Mouse (Mus musculus) forebrain, embryonic 14.5 days (tissue): ENCODE results near the gene Slc6a19. TPM values are rescaled to one million over a fixed set of nuclear protein-coding genes. Genes with fewer than 3 reads are reported as not detected.
A peak's percentile ranks its signal among the peaks of the same experiment; 100 is the strongest.

Source experiments
- ATAC-seq: fragments of 200-750 bp; cut with Nextera tagmentation; 2 replicates; pipeline ENCODE4 v1.8.0; 2017; ENCODE audit warnings: mild to moderate bottlenecking, moderate library complexity
- DNase-seq: peaks from one replicate; pipeline ENCODE4 v3.0.0-alpha.2; 2015; ENCODE audit warnings: low spot score
- H3K27ac ChIP-seq: fragments of 300-500 bp; sonication (generic); 2 replicates; pipeline ENCODE4 v1.5.1; 2014; ENCODE audit warnings: low read depth, mild to moderate bottlenecking, control low read depth, low read length, moderate library complexity
- H3K27me3 ChIP-seq: fragments of 300-500 bp; sonication (generic); replicated peaks from 2 replicates; pipeline ENCODE4 v1.6.1; 2014; ENCODE audit warnings: low read length, control low read depth, mixed read lengths; ENCODE audit not compliant: control insufficient read depth, insufficient read depth
- H3K36me3 ChIP-seq: fragments of 300-500 bp; sonication (generic); 2 replicates; pipeline ENCODE4 v1.6.1; 2014; ENCODE audit warnings: low read length, control low read depth; ENCODE audit not compliant: control insufficient read depth, insufficient read depth
- H3K4me1 ChIP-seq: fragments of 300-500 bp; sonication (generic); 2 replicates; pipeline ENCODE4 v1.6.1; 2014; ENCODE audit warnings: antibody characterized with exemption, low read length, control low read depth; ENCODE audit not compliant: control insufficient read depth, insufficient read depth
- H3K4me2 ChIP-seq: fragments of 300-500 bp; sonication (generic); 2 replicates; pipeline ENCODE4 v1.6.1; 2014; ENCODE audit warnings: mild to moderate bottlenecking, control low read depth, low read length
- H3K4me3 ChIP-seq: fragments of 300-500 bp; sonication (generic); 2 replicates; pipeline ENCODE4 v1.5.1; 2014; ENCODE audit warnings: low read depth, low read length, control low read depth
- H3K9ac ChIP-seq: fragments of 300-500 bp; sonication (generic); 2 replicates; pipeline ENCODE4 v1.6.1; 2014; ENCODE audit warnings: mild to moderate bottlenecking, low read length, control low read depth, moderate library complexity
- H3K9me3 ChIP-seq: fragments of 300-500 bp; sonication (generic); replicated peaks from 2 replicates; pipeline ENCODE4 v1.6.1; 2016; ENCODE audit warnings: low read length, control low read depth, mixed read lengths; ENCODE audit not compliant: control insufficient read depth
- WGBS: fragments of 180-500 bp; shearing (Covaris S2); extraction: QIAGEN DNeasy Blood & Tissue Kit; methylation state at CpG from one replicate; pipeline ENCODE4 v1.1.7; 2014; 5-methylcytosine and 5-hydroxymethylcytosine counted together
- polyA plus RNA-seq: library from polyadenylated mRNA; unstranded; fragments of >200 nt; fragmentation: Nextera tagmentation; extraction: Ambion mirVana; gene quantifications from 2 replicates; pipeline ENCODE4 v1.2.1, GENCODE M21; 2014

The Slc6a19 gene
- polyA plus RNA-seq, 1 experiment from 2014 or later = 0.41 TPM

- DNase-seq (no peak), ATAC-seq (no peak)
- WGBS = 89% methylated on average over 5 of the region's 5 CpGs
Observed at GRCm38 (mm10) chr13:73725315-73725714, 20.6 kb upstream of the Slc6a19 start.

GRCm38 (mm10) chr13:73723081-73723668 lies 18.5 kb upstream of the Slc6a19 start:
- DNase-seq (peak; percentile 33), ATAC-seq (peak; percentile 40; the same call in 1 of the 2 replicates)
- no peak overlapping the region for H3K4me3 ChIP-seq
- WGBS = 43% methylated on average over 8 of the region's 8 CpGs
- H3K27ac ChIP-seq = no peak overlapping the region
- H3K9ac ChIP-seq = no peak overlapping the region
- H3K36me3 ChIP-seq = no peaks in the 10 kb centered on the region
- H3K27me3 ChIP-seq = no peaks in the 10 kb centered on the region
- H3K4me2 ChIP-seq = no peak overlapping the region
- no peaks in the 10 kb centered on the region for H3K4me1 ChIP-seq
- H3K9me3 ChIP-seq = no peaks in the 10 kb centered on the region

More at GRCm38 (mm10) chr13:73725315-73725714, 20.6 kb upstream of the Slc6a19 start:
- Histone ChIP-seq H3K4me2 (no peak overlapping the region), H3K36me3 (no peaks in the 10 kb centered on the region), H3K9me3 (no peaks in the 10 kb centered on the region), H3K4me3 (no peak overlapping the region), H3K27ac (no peak overlapping the region), H3K4me1 (no peaks in the 10 kb centered on the region), H3K27me3 (no peaks in the 10 kb centered on the region), H3K9ac (no peak overlapping the region)

GRCm38 (mm10) chr13:73720241-73720640 lies 15.6 kb upstream of the Slc6a19 start:
- ATAC-seq (no peak), DNase-seq (no peak)
- 86% methylated on average over 4 of the region's 4 CpGs for WGBS
- Histone ChIP-seq H3K4me3 (no peak overlapping the region), H3K4me2 (no peak overlapping the region), H3K27me3 (no peaks in the 10 kb centered on the region), H3K9me3 (no peaks in the 10 kb centered on the region), H3K27ac (no peak overlapping the region), H3K4me1 (no peaks in the 10 kb centered on the region), H3K9ac (no peak overlapping the region), H3K36me3 (no peaks in the 10 kb centered on the region)

GRCm38 (mm10) chr13:73718225-73718624 lies 13.6 kb upstream of the Slc6a19 start:
- ATAC-seq = peak; percentile 86

GRCm38 (mm10) chr13:73714020-73714419 lies 9.4 kb upstream of the Slc6a19 start:
- H3K4me1 ChIP-seq = no peaks in the 10 kb centered on the region
- H3K4me2 ChIP-seq = no peak overlapping the region
- no peak overlapping the region for H3K4me3 ChIP-seq
- H3K9ac ChIP-seq = no peak overlapping the region
- H3K27ac ChIP-seq = no peak overlapping the region
- 58% methylated on average over 2 of the region's 2 CpGs for WGBS
- ATAC-seq (no peak), DNase-seq (peak; percentile 17)
- H3K36me3 ChIP-seq = no peaks in the 10 kb centered on the region
- H3K9me3 ChIP-seq = no peaks in the 10 kb centered on the region
- H3K27me3 ChIP-seq = no peaks in the 10 kb centered on the region

More at GRCm38 (mm10) chr13:73718225-73718624, 13.6 kb upstream of the Slc6a19 start:
- H3K4me1 ChIP-seq = no peaks in the 10 kb centered on the region
- no peak overlapping the region for H3K4me2 ChIP-seq
- no peak overlapping the region for H3K9ac ChIP-seq
- no peaks in the 10 kb centered on the region for H3K9me3 ChIP-seq
- H3K4me3 ChIP-seq = no peak overlapping the region
- H3K27ac ChIP-seq = no peak overlapping the region
- DNase-seq = peak; percentile 94
- H3K36me3 ChIP-seq = no peaks in the 10 kb centered on the region
- no peaks in the 10 kb centered on the region for H3K27me3 ChIP-seq
- 0% methylated on average over 2 of the region's 2 CpGs for WGBS

DNA sequence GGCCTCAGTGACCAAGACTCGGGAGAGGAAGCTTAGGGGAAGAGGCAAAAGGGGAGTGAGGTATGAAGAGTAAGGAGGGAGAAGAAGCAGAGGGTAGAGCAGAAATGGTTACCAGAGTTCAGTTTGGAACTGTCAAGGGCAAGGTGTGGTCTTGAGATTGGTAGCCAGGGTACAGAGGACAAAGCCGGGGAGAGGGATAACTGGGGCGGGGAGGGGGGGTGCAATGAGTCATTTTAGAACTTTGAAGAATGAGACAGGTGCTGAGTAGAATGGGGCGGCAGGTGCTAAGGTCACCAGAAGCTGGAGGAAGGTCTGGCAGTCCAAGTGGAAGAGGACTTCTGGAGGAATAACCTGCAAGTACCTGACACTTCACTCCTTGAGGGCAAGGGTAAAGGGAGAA lies 8.5 kb upstream of the Slc6a19 start:
- Histone ChIP-seq H3K9ac (no peak overlapping the region), H3K36me3 (no peaks in the 10 kb centered on the region), H3K9me3 (no peaks in the 10 kb centered on the region), H3K4me2 (no peak overlapping the region), H3K4me3 (no peak overlapping the region), H3K27me3 (no peaks in the 10 kb centered on the region), H3K4me1 (no peaks in the 10 kb centered on the region), H3K27ac (no peak overlapping the region)
- DNase-seq = no peak
- WGBS = 77% methylated on average over 4 of the region's 4 CpGs
- no peak for ATAC-seq

DNA sequence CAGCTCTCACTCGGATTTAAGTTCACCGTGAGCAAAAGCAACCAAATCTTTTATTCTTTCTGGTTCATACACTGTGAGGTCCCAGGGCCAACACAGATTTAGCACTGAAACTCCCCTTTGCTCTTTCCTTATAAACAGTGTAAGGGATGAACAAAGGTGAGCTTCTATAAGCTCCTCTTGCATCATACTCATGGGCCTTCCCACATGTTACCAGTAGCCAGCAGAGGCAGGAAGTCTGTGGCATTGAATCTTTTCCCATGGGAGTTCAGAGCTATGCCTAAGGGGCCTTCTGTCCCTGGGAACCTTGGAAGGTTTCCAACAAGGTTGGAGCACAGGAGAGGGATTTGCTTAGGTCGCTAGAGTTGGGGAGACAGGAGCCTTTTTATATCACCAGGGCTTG lies 7.6 kb upstream of the Slc6a19 start:
- Histone ChIP-seq H3K36me3 (no peaks in the 10 kb centered on the region), H3K4me3 (no peak overlapping the region), H3K9me3 (no peaks in the 10 kb centered on the region), H3K4me1 (no peaks in the 10 kb centered on the region), H3K27me3 (no peaks in the 10 kb centered on the region), H3K4me2 (no peak overlapping the region), H3K9ac (no peak overlapping the region), H3K27ac (no peak overlapping the region)
- 73% methylated on average over 3 of the region's 3 CpGs for WGBS
- ATAC-seq (no peak), DNase-seq (no peak)

DNA sequence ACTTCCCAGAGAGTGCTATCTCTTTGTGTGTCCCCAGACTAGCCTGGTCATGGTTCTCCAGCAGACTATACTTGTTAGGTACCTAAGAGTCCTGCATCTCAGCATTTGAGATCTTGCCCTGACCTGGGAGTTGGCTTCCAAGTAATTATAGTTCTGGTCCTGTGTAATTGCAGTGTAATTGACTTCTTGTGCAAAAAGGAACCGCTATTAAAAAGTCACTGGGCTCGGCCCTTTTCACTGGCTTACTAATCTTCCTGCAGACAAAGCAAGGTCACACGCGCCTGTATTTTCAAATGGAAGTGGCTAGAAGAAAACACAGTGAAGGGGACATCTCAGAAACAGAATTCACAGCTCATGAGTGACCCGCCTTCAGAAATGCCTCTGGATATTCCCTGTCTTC lies 7.1 kb upstream of the Slc6a19 start:
- Histone ChIP-seq H3K9ac (no peak overlapping the region), H3K4me3 (no peak overlapping the region), H3K4me2 (no peak overlapping the region), H3K9me3 (no peaks in the 10 kb centered on the region), H3K4me1 (no peaks in the 10 kb centered on the region), H3K36me3 (no peaks in the 10 kb centered on the region), H3K27ac (no peak overlapping the region), H3K27me3 (no peaks in the 10 kb centered on the region)
- WGBS = 82% methylated on average over 5 of the region's 5 CpGs
- ATAC-seq (no peak), DNase-seq (no peak)

DNA sequence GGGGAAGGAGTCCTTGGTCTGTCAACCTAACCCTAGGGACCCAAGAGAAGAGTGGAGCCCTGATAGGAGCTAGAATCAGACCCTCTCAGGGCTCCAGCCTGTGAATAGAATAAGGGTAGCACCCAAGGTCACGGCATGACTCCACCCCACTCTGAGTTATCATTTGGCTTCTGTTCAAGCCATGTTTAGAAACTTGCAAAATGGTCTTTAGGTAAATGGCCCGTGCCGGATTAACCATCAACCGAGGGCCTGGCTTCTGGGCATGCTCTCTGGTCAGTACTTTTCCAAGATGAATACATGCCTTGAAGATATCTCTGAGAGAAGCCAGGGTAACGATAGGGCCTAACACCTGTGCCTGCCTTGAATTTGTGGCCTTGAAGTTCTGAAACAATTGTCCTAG lies 6.6 kb upstream of the Slc6a19 start:
- no peak for DNase-seq

More for the DNA sequence above, 6.6 kb upstream of the Slc6a19 start:
- Histone ChIP-seq H3K36me3 (no peaks in the 10 kb centered on the region), H3K4me1 (no peaks in the 10 kb centered on the region), H3K9ac (no peak overlapping the region), H3K27me3 (no peaks in the 10 kb centered on the region), H3K27ac (no peak overlapping the region), H3K4me2 (no peak overlapping the region), H3K4me3 (no peak overlapping the region), H3K9me3 (no peaks in the 10 kb centered on the region)
- 92% methylated on average over 5 of the region's 5 CpGs for WGBS
- ATAC-seq = no peak
